Mouse (Mus musculus): ENCODE measurements around the gene Vdac1.

Gene Vdac1

GRCm38 (mm10) chr11:52360471-52361277 is at the start of gene Vdac1:
Vdac1 (plus strand) TSS chr11:52360860.
- DNase-seq (ENCODE audit: low spot score), result peak; percentile 89

DNA sequence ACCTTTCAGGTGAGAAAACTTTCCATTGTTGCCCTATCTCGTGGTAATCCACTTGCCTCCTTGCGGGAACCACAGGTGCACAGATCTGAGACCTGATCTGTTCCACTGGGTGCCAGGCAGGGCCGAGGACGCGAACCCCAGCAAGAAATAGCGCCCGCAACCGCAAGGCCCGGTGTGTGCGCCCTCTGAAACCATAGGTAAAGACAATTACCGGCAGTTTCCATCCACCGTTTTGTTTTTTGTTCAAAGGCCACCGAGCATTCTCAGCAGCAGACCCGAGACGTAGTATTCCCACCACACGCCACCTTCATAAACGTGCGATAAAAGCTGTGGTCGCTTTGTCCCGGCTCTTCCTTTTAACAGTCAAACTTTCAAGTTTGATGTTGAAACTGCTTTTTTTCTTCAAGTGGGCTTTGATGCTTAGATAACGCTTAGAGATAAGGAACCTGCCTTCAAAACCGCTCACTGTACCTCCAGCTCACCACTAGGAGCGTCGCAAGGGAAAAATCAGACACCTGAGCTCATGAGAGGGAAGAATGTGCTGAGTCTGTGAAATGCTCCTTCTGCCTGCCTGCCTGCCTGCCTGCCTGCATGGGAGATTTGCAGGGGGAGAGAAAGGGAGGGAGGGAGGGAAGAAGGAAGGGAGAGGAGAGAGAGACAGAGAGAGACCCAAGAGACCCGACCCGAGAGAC is 46.4 kb upstream of the Vdac1 start:
- DNase-seq (ENCODE audit: low spot score), result no peak

DNA sequence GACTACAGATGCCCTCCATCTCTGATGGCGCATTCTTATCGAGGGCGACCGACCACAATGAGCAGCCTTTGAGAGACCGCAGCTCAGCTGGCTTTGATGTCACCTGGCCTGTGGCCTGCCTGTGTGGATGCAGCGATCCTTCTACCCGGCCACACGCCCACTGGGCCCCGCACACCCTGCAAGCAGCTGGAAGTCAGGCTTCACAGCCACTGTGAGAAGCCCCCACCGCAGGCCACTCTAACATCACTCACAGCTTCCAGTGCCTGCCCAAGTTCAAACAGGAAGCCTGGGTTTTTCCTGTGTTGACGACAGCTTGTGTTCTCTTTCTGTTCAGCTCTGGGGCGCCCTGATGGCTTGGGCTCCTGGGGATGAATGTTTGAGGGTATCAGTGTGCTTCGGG is 42.2 kb upstream of the Vdac1 start:
- DNase-seq (ENCODE audit: low spot score), result no peak

DNA sequence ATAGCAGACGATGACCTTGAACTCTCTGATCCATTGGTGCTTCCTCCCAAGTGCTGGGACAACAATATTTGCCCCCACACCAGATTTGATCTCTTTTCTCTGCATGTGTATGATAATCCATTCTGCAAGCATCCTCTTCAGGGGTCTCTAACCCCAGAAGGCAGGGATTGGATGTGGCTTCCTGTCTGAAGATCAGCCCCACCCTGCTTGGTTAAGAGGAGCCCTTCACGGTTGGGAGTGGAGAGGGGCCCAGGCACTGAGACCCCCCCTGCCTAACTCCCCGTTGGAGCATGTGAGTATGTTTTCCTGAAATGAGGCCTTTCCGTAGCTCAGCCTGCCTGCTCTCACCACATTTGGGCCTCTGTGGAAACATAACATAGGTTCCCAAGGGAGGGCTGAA is 41.0 kb upstream of the Vdac1 start:
- no peak for DNase-seq (ENCODE audit: low spot score)

GRCm38 (mm10) chr11:52320529-52320928 is 40.1 kb upstream of the Vdac1 start:
- no peak for DNase-seq (ENCODE audit: low spot score)

DNA sequence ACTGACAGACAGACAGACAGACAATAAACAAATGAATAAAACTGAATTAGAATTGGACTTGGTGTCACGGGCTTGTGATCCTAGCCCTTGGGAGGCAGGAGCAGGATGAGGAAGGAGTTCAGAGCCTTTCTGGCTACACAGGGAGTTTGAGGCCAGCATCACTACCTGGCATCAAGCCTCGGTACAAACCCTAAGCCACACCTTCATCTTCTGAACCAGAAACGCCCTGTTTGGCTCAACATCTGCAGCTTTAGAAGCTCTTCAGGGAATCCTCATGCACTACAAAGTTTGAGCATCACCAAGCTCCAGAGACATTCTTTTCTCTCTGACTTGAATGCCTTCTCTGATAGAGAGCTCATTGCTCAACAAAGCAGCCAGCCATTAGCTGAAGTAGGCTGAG is 39.1 kb upstream of the Vdac1 start:
- DNase-seq (ENCODE audit: low spot score), result no peak

GRCm38 (mm10) chr11:52324442-52325367 is 36.0 kb upstream of the Vdac1 start:
- DNase-seq (ENCODE audit: low spot score), result no peak

DNA sequence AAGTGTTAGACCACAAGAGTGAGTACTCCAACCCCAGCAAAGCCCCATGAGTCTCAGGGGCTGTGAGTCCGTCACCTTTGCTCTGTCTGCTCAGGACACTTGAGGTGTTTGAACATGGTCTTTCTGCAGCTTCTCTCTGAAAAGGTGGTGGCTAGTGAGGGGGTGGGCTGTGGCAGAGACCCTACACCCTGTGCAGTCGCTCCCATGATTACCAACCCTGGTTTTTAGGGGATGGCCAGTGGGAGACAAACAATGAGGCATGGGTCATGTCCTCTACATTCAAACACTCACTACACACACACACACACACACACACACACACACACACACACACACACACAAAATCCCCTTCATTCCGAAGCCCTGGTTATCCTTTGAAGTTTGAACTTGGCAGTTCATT is 33.3 kb upstream of the Vdac1 start:
- DNase-seq (ENCODE audit: low spot score), result no peak

DNA sequence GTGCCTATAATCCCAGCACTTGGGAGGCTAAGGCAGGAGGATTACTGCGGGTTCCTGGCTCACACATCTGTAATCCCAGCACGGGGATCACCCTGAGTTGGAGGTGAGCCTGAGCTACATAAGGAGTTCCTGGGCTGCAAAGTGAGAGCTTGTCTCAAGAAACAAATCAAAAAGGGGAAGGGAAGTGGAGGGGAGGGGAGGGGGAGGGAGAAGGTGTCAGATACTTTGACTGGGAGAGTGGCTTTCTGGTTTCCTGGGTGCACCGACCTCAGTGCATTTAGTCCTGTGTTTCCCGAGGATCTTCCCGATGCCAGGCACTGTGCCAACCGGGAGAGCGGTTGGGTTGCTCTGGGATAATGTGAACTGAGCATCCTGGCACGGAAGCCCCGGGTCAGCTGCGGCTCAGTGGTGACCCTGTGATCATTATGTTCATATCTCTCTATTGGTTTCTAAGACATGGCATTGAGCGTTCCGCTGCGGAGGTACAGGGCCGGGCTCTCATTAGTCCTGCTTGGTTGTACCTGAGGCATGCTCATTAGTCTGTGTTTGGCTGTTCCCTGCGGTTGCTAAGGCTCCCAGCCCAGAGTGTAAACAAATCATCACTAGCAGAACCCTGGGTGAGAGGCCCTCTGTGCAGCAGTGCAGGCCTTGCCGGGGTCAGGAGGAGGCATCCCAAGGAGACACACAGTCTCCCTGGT is 28.1 kb upstream of the Vdac1 start:
- DNase-seq (ENCODE audit: low spot score), result no peak

GRCm38 (mm10) chr11:52333616-52334015 is 27.0 kb upstream of the Vdac1 start:
- DNase-seq (ENCODE audit: low spot score), result peak; percentile 77

DNA sequence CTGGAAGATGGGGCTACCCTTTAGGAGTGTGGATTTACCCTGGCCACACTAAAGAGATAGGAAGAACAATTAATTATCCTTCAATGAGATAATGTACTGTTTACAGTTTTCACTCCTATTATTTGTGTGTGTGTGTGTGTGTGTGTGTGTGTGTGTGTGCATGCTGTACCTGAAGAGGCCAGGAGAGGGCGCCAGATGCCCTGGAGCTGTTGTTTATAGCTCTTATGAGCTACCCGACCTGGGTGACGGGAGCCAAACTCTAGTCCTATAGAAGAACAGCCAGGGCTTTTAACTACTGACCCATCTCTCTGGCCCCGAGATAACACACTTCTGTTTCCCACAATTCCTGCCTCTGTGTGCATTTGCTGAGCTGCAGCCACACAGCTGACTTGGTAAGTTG is 25.4 kb upstream of the Vdac1 start:
- DNase-seq (ENCODE audit: low spot score), result no peak

DNA sequence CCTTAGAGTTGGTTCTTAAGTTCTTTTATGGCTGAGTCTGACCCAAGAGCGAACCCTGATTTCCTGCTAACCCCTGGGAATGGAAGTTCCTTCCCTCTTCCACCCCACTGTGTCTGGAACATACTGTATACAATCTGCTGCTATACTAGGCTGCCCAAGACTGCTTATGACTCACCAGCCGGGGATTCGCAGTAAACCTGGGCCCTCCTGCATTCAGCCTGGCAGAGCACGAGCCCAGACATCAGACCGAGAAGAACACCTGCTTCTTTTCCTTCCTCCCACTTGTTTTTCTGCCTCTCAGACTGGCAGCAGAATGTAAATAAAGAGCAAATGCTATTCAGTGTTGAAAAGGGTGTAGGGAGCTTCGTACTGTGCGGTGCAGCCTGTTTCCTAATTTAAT is 24.7 kb upstream of the Vdac1 start:
- peak; percentile 47 for DNase-seq (ENCODE audit: low spot score)

DNA sequence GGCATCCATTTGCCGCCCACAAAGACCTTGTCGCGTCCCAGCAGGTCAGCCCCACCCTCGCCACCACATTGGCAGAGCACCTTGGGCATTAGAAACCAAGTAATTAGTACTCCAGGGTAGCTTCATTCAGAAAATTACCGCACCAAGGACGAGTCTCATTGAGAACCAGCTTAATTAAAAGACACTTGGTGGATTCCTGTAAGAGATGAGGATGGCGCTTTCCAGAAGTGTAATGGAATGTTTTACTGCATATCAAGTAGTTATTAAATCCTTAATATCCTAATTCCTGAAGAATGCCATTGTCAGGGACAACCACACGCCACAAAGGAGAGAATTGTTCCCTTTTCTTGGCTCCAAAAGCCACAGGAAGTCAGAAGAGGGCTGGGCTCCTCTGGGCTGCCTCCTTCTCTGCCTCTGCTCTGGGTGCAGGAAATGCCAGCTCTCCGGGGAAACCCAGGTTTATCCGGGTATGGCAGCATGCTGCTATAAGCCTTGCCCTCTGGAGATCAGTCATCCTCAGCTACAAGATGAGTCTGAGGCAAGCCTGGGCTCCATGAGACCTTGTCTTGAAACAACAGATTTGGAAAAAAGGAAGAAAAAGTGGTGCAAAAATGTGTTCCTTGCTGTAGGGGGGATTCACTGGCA is 22.9 kb upstream of the Vdac1 start:
- no peak for DNase-seq (ENCODE audit: low spot score)

DNA sequence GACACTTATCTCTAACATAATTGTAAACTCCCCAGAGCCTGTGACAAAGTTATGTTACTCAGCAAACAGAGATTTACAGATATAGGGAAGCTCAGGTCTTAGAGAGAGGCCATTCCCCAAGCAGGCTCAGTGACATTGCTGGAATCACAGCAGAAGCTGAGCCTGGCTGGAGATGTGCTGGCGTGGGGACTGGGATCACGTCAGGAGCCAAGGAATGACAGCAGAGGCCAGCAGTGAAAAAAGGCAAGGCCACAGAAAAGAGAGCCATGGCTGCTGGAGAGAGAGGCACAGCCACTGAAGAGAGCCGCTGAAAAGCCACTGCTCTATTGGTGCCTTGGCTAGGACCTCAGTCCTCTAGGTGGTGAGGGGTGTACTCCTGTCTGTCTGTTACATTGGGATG is 22.3 kb upstream of the Vdac1 start:
- DNase-seq (ENCODE audit: low spot score), result no peak

- DNase-seq (ENCODE audit: low spot score), result no peak
These were observed 21.6 kb upstream of the Vdac1 start for GRCm38 (mm10) chr11:52339098-52339497.

DNA sequence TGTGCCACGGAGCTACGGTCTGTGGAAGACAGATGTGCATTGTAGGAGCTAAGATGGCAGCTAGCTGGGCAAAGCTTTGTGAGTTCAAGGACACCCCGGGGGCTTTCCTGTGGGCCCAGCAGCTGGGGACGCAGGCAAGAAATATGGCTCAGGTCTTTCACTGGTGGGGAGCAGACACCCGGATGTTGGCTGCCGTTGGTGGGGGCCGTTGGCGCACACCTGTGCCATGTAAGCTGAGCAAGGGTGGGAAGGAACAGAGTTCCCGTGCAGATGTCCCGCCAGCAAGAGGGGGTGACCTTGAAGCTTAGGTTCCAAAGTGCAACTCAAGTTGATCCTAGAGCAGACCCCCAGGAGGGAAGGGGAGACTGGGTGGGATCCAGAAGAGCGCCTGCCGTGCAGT is 21.1 kb upstream of the Vdac1 start:
- DNase-seq (ENCODE audit: low spot score), result no peak

- DNase-seq (ENCODE audit: low spot score), result no peak
These were observed 20.4 kb upstream of the Vdac1 start for GRCm38 (mm10) chr11:52340123-52340864.

- DNase-seq (ENCODE audit: low spot score), result no peak
These were observed 19.7 kb upstream of the Vdac1 start for GRCm38 (mm10) chr11:52341001-52341400.

GRCm38 (mm10) chr11:52341476-52341875 is 19.2 kb upstream of the Vdac1 start:
- DNase-seq (ENCODE audit: low spot score), result no peak

DNA sequence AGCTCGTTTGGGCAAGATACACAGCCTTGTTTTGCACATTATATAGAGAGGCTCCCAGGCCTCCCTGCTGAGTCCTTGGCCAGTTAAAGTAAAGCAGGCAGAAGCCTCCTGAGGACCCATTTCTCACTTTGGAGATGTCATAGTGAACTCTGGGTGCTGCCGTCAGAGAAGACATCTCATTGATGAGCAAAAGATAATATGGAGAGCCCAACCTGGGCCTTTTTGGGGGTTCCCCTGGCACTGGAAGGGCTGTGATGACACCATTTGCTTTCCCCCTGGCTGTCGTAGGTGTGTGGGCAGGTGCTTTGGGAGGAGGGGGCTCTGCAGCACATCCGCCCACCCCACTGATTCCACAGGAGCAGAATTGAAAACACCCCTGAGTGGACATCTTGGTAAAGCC is 18.4 kb upstream of the Vdac1 start:
- no peak for DNase-seq (ENCODE audit: low spot score)

- DNase-seq (ENCODE audit: low spot score), result peak; percentile 82
These were observed 17.5 kb upstream of the Vdac1 start for GRCm38 (mm10) chr11:52343162-52343561.
